Mouse (Mus musculus) cerebellum, adult 2 months (tissue): Measurements from ENCODE around the gene Tnfsfm13.

Experiments used
- CTCF ChIP-seq: fragments of 200-500 bp; IDR thresholded peaks from 2 replicates; pipeline ENCODE4 v1.5.1; 2011; ENCODE audit warnings: low read depth, mild to moderate bottlenecking, control low read depth, low read length, moderate library complexity, borderline replicate concordance; ENCODE audit not compliant: insufficient read depth
- POLR2A ChIP-seq: fragments of 200-500 bp; IDR thresholded peaks from 2 replicates; pipeline ENCODE4 v1.6.1; 2011; ENCODE audit warnings: low read length, control low read depth, borderline replicate concordance; ENCODE audit not compliant: insufficient read depth

- TF ChIP-seq CTCF (no peak), POLR2A (no peak)
Observed at GRCm38 (mm10) chr11:69663795-69664194, 32.1 kb downstream of the Tnfsfm13 start.
